Mouse (Mus musculus) stomach, postnatal 0 days (tissue): ENCODE data around the gene Ttc23.

Source experiments
- CTCF ChIP-seq: IDR thresholded peaks from 2 replicates; pipeline ENCODE4 v1.5.1; 2016; ENCODE audit warnings: antibody characterized with exemption, low read depth, mild to moderate bottlenecking, moderate library complexity
- EP300 ChIP-seq: optimal IDR thresholded peaks from 2 replicates; pipeline ENCODE3; 2016; ENCODE audit warnings: antibody characterized with exemption

DNA sequence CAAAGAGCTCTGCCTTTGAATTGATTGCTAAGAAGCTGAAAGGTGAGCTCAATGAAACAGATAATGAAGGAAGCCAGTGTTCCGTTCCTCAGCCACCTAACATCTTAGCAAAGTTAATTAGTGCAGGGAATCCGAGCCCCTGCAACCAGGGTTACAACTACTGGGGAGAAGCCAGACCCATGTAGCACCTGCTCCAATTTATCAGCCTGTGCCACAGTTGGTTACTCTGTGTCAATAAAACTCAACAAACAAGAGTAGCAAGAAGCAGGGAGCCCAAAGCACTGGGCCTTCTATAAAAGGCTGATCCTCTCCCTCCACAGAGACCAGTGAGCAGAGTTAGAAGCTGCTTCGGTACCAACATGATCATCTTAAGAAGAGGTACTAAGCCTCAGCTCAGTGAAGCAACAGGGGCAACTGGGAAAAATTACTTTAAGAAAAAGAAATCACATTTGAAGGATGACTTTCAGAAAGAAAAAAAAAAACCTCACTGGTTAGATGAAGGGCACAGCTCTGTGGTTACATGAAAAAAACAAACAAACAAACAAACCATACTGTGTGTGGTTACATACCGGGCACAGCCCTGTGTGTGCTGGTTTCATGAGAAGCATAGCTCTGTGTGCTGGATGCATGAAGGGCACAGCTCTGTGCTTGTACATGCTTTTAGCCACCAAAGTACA, 38.7 kb upstream of the Ttc23 start:
- TF ChIP-seq CTCF (no peak), EP300 (no peak)
